Mouse (Mus musculus): ENCODE measurements around the gene Otos. TPM values are rescaled to one million over a fixed set of nuclear protein-coding genes. Genes with fewer than 3 reads are reported as not detected.

Otos gene
- polyA plus RNA-seq, 1 experiment from 2014 or later, result 0.17 TPM

DNA sequence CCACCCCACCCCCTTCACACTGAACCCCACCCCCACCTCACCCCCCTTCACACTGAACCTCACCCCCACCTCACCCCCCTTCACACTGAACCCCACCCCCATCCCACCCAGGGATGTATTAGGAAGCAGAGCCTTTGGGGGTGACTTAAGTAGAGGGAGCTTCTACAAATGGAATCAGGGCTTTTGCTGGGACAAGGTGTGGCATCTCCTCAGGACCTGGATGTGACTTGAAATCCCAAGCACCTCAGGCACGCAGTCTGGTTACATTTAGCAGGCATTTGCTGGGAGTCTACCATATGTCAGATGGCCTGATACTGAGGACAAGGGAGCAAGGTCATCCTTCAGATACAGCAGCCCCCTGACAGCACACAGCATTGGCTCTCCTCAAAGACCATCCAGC is 14.1 kb downstream of the Otos start:
- Histone ChIP-seq H3K4me1 (no peaks in the 10 kb centered on the region), H3K9me3 (no peaks in the 10 kb centered on the region), H3K36me3 (peaks cover 35% of the 10 kb centered on the region), H3K4me3 (no peak overlapping the region), H3K9ac (no peak overlapping the region), H3K27me3 (no peaks in the 10 kb centered on the region), H3K4me2 (replicated peaks) (no peak overlapping the region), H3K27ac (peak overlapping the region; percentile 26; the same call in 1 of the 2 replicates)
- ATAC-seq (ENCODE audit: insufficient number of reproducible peaks, insufficient read depth, low FRiP score, low TSS enrichment), result no peak
- 63% methylated on average over 1 of the region's 1 CpGs for WGBS

DNA sequence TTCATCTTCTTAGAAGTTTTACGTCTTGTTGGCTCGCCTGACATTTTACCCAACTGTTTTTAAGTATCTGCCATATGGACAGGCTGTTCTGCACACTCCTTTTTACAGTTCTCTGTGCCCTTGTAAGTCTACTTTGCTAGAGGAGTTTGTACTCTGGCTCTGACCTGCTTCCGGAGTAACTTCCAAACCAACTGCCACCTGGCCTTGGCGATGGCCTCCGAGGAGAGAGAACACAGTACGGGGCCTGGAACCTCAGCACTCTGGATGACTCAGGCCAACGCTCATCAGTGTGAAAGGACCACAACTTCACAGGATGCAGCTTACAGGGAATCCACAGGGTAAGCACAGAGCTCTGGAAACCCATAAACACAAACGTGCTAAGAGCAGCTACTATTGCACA is 14.9 kb downstream of the Otos start:
- H3K27ac ChIP-seq, result no peak overlapping the region
- no peak overlapping the region for H3K4me2 ChIP-seq (replicated peaks)
- H3K4me3 ChIP-seq, result no peak overlapping the region
- H3K27me3 ChIP-seq, result no peaks in the 10 kb centered on the region
- no peaks in the 10 kb centered on the region for H3K4me1 ChIP-seq
- WGBS, result 84% methylated on average over 8 of the region's 8 CpGs
- H3K9me3 ChIP-seq, result no peaks in the 10 kb centered on the region
- no peak overlapping the region for H3K9ac ChIP-seq
- peaks cover 30% of the 10 kb centered on the region for H3K36me3 ChIP-seq
- ATAC-seq (ENCODE audit: insufficient number of reproducible peaks, insufficient read depth, low FRiP score, low TSS enrichment), result no peak

DNA sequence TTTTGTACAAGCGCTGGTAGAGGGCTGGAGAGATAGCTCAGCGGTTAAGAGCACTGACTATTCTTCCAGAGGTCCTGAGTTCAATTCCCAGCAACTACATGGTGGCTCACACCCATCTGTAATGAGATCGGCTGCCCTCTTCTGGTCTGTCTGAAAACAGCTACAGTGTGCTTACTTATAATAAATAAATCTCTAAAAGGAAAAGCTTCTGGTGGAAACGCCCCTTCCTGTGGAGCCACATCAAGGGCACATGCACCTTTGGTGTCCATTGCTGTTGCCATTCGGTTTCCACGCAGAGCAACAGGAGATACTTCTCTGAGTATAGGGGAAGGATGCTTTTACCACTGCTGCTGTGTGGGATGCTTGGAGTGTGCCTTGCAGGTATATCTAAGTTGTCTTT is 15.7 kb downstream of the Otos start:
- no peaks in the 10 kb centered on the region for H3K9me3 ChIP-seq
- no peaks in the 10 kb centered on the region for H3K4me1 ChIP-seq
- H3K9ac ChIP-seq, result no peak overlapping the region
- H3K36me3 ChIP-seq, result peaks cover 22% of the 10 kb centered on the region
- no peak overlapping the region for H3K4me3 ChIP-seq
- no peak for ATAC-seq (ENCODE audit: insufficient number of reproducible peaks, insufficient read depth, low FRiP score, low TSS enrichment)
- H3K27me3 ChIP-seq, result peaks cover 4% of the 10 kb centered on the region; the same call in 1 of the 2 replicates
- H3K27ac ChIP-seq, result no peak overlapping the region
- WGBS, result 70% methylated on average over 6 of the region's 6 CpGs
- H3K4me2 ChIP-seq (replicated peaks), result no peak overlapping the region

DNA sequence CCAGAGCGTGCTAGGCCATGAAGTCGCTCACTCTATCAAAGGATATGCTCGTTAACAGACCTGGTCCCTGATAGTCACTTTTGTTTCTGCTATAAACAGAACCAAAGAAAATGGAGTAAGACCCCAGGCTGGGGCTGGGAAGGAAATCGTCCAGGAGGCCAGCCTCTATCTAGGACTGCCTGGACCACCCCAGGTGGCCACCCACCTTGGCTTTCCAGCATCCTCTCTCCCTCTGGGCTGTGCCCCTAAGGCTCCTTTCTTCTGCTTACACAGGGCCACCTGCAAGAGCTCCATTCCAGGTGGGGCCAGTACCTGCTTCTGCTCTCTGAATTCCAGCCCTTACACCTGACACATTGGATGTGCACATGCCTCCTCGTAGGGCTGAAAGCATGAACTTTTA is 16.4 kb downstream of the Otos start:
- Histone ChIP-seq H3K9ac (no peak overlapping the region), H3K27ac (no peak overlapping the region), H3K4me1 (no peaks in the 10 kb centered on the region), H3K9me3 (no peaks in the 10 kb centered on the region), H3K4me3 (no peak overlapping the region), H3K27me3 (peaks cover 6% of the 10 kb centered on the region; the same call in 1 of the 2 replicates), H3K36me3 (peaks cover 15% of the 10 kb centered on the region), H3K4me2 (replicated peaks) (no peak overlapping the region)
- 73% methylated on average over 5 of the region's 5 CpGs for WGBS
- ATAC-seq (ENCODE audit: insufficient number of reproducible peaks, insufficient read depth, low FRiP score, low TSS enrichment), result no peak

DNA sequence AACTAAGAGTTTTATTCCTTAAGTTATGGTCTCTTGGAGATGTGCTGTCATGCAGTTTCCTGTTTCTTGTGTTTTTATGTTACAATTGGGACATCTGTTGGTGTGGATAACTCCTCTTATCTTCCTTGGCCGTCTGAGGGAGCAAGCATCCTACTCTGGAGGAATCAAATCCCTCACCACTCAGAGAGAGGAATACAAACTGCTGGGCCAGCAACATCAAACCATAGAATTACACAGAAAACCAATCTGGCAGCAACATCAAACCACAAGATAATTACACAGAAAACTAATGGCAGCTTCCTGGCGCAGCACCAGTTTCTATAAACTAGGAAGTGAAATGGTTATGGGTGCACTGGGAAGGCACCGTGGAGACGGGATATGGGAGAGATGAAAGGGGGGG is 20.4 kb downstream of the Otos start:
- H3K4me3 ChIP-seq, result no peak overlapping the region
- no peaks in the 10 kb centered on the region for H3K4me1 ChIP-seq
- no peak overlapping the region for H3K27ac ChIP-seq
- peaks cover 6% of the 10 kb centered on the region; the same call in 1 of the 2 replicates for H3K27me3 ChIP-seq
- ATAC-seq (ENCODE audit: insufficient number of reproducible peaks, insufficient read depth, low FRiP score, low TSS enrichment), result no peak
- H3K9me3 ChIP-seq, result no peaks in the 10 kb centered on the region
- no peak overlapping the region for H3K9ac ChIP-seq
- 70% methylated on average over 4 of the region's 4 CpGs for WGBS
- H3K4me2 ChIP-seq (replicated peaks), result no peak overlapping the region
- no peaks in the 10 kb centered on the region for H3K36me3 ChIP-seq

DNA sequence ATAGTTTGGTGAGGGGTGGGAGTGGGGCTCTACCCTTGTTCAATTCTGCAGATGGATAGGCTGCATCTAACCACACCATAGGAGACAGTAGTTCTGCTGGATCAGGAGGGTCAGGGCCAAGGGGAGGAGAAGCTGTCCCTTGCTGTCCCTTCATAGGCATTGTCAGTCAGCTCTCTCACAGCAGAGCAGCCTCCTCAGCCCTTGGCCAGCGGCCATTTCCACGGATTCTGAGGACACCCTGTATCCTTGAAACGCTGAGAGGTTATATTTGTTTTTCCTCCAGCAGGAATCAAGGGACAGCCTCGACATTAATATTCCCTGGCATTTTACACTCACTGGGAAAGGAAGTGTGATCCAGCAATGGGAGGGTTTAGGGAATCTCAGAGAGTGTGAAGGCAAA is 30.3 kb downstream of the Otos start:
- WGBS, result 65% methylated on average over 4 of the region's 4 CpGs
- no peak overlapping the region for H3K4me3 ChIP-seq
- no peaks in the 10 kb centered on the region for H3K36me3 ChIP-seq
- H3K27me3 ChIP-seq, result no peaks in the 10 kb centered on the region; the same call in 1 of the 2 replicates
- no peak overlapping the region for H3K4me2 ChIP-seq (replicated peaks)
- ATAC-seq (ENCODE audit: insufficient number of reproducible peaks, insufficient read depth, low FRiP score, low TSS enrichment), result no peak
- H3K9ac ChIP-seq, result no peak overlapping the region
- no peak overlapping the region for H3K27ac ChIP-seq
- no peaks in the 10 kb centered on the region for H3K9me3 ChIP-seq
- H3K4me1 ChIP-seq, result no peaks in the 10 kb centered on the region

DNA sequence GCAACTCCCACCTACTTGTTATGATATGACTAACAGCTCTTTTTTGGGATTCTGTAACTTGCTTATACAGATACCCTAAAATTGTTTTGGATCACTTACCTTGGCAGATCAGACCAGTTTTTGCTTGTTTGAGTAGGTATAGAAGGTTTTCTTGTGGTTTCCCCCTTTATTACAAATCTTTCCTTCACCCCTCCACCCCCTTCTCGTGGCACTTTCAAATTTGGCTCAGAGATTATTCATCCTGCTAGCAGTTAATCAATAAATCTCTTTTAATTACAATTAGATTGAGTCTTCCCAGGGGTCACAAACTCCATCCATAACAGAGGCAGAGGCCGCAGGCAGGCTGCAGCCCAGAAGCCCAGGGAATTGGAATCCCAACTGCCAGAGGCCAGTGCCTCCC is 31.2 kb downstream of the Otos start, which contains the start of gene Olfr12:
Gene Olfr12 (plus strand): TSS at position 301 of the 400 bp plus-strand sequence.
- Histone ChIP-seq H3K27me3 (no peaks in the 10 kb centered on the region; the same call in 1 of the 2 replicates), H3K4me1 (no peaks in the 10 kb centered on the region), H3K36me3 (no peaks in the 10 kb centered on the region), H3K27ac (no peak within 1 kb of the TSS), H3K4me3 (no peak within 1 kb of the TSS), H3K4me2 (replicated peaks) (no peak within 1 kb of the TSS), H3K9ac (no peak within 1 kb of the TSS), H3K9me3 (no peaks in the 10 kb centered on the region)
- no peak for ATAC-seq (ENCODE audit: insufficient number of reproducible peaks, insufficient read depth, low FRiP score, low TSS enrichment)
- 65% methylated on average over 2 of the region's 2 CpGs for WGBS

DNA sequence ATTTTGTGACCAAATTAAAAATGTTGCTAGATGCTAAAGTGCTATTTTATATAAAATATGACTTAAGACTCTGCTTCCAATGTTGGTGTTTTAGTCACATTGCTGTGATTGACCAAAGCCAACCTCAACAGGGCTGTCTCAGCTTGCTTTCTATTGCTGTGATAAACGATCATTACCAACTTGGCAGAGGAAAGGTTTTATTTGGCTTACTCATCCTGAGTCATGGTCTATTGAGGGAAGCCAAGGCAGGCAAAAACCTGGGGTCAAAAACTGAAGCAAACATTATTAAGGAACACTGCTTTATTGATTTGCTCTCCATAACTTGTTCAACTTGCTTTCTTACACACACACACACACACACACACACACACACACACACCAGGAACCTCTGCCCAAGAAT is 32.6 kb downstream of the Otos start:
- no peak overlapping the region for H3K9ac ChIP-seq
- no peak for ATAC-seq (ENCODE audit: insufficient number of reproducible peaks, insufficient read depth, low FRiP score, low TSS enrichment)
- no peaks in the 10 kb centered on the region for H3K9me3 ChIP-seq
- no peak overlapping the region for H3K4me2 ChIP-seq (replicated peaks)
- H3K36me3 ChIP-seq, result no peaks in the 10 kb centered on the region
- H3K27me3 ChIP-seq, result no peaks in the 10 kb centered on the region; the same call in 1 of the 2 replicates
- 80% methylated on average over 1 of the region's 1 CpGs for WGBS
- H3K4me3 ChIP-seq, result no peak overlapping the region
- no peaks in the 10 kb centered on the region for H3K4me1 ChIP-seq
- no peak overlapping the region for H3K27ac ChIP-seq

DNA sequence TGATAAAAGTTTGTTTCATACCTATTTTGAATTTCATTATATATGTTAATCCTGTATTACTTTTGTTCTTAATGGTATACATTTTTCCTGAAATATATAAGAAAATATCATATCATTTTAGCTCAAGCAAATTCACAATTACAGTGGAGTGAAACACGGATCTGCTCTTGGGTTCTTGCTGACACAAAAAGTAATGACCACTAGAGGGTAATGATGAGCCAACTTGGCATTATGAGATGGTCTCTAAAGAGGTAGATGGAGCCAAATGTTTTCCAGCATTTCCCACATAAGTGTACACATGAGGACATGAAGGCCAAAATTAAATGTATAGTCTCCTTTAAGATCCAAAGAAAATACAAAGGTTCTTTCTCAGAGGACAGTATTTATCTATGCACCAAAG is 34.1 kb downstream of the Otos start:
- no peak overlapping the region for H3K4me3 ChIP-seq
- ATAC-seq (ENCODE audit: insufficient number of reproducible peaks, insufficient read depth, low FRiP score, low TSS enrichment), result no peak
- WGBS, result 7% methylated on average over 1 of the region's 1 CpGs

DNA sequence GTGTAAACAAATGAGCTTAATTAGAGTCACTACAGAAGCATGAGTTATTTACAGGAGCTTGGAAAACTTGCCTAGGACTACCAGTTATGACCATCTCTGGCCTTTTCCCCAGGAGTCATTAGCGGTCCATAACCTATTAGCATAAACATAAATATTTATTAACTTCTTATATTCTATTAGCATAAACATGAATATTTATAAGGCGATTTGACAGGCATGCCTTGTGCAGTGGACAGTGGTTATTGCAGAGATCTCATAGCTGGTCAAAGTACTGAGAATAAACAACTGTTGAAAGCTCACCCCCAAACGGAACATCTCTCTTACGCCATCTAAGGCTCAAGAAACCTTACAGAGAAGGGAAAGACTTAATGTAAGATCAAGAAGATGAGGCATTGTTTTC is 35.5 kb downstream of the Otos start:
- H3K9ac ChIP-seq, result no peak overlapping the region
- H3K9me3 ChIP-seq, result no peaks in the 10 kb centered on the region
- ATAC-seq (ENCODE audit: insufficient number of reproducible peaks, insufficient read depth, low FRiP score, low TSS enrichment), result no peak
- H3K4me1 ChIP-seq, result no peaks in the 10 kb centered on the region
- H3K27ac ChIP-seq, result no peak overlapping the region
- 49% methylated on average over 4 of the region's 4 CpGs for WGBS
- no peak overlapping the region for H3K4me3 ChIP-seq
- H3K27me3 ChIP-seq, result peaks cover 9% of the 10 kb centered on the region; the same call in 1 of the 2 replicates
- H3K4me2 ChIP-seq (replicated peaks), result no peak overlapping the region
- no peaks in the 10 kb centered on the region for H3K36me3 ChIP-seq

More for the DNA sequence above, 34.1 kb downstream of the Otos start:
- H3K4me2 ChIP-seq (replicated peaks), result no peak overlapping the region
- no peak overlapping the region for H3K27ac ChIP-seq
- H3K9me3 ChIP-seq, result no peaks in the 10 kb centered on the region
- no peaks in the 10 kb centered on the region for H3K4me1 ChIP-seq
- H3K9ac ChIP-seq, result no peak overlapping the region
- H3K27me3 ChIP-seq, result 0 out of 2 replicates have a peak, but pooled peaks cover 2% of the 10 kb centered on the region
- H3K36me3 ChIP-seq, result no peaks in the 10 kb centered on the region

DNA sequence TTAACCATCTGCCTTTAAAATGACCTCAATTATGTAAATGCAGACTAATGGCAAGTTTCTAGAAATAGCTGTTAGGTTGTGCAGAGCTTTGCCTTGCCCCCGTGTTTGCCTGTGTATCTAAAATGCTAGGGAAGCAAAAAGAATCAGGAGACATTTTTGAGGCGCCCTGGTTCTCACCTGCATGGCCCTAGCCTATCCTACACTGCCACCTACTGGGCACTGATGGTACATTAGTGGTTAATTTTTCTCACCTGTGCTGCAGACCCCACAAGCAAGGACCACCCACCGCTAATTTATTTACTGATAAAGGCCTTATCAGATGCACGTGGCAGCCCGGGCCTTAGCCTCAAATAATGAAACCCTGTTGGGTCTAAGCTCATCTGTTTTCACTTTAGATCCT is 37.6 kb downstream of the Otos start:
- 9% methylated on average over 5 of the region's 5 CpGs for WGBS
- Histone ChIP-seq H3K4me2 (replicated peaks) (no peak overlapping the region), H3K27me3 (peaks cover 9% of the 10 kb centered on the region; the same call in 1 of the 2 replicates), H3K36me3 (no peaks in the 10 kb centered on the region), H3K9ac (no peak overlapping the region), H3K4me1 (no peaks in the 10 kb centered on the region), H3K9me3 (no peaks in the 10 kb centered on the region), H3K4me3 (no peak overlapping the region), H3K27ac (no peak overlapping the region)
- ATAC-seq (ENCODE audit: insufficient number of reproducible peaks, insufficient read depth, low FRiP score, low TSS enrichment), result no peak

DNA sequence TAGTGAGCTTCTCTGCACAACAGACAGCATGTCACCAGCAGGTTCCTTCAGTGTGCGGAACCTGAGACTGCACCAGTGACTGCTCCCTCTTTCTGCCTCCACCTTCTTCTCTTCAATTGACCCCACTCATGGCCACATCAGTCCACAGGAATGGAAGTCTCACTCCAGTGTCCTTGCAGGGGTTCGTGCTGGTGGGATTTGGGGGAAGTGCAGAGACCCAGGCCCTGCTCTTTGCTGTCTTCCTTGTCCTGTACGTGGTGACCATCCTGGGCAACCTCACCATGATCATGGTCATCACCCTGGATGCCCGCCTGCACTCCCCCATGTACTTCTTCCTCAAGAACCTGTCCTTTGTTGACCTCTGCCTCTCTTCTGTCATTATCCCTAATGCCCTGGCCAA is 40.9 kb downstream of the Otos start:
- no peaks in the 10 kb centered on the region for H3K36me3 ChIP-seq
- H3K27ac ChIP-seq, result no peak overlapping the region
- no peak overlapping the region for H3K4me3 ChIP-seq
- no peak overlapping the region for H3K9ac ChIP-seq
- no peaks in the 10 kb centered on the region for H3K4me1 ChIP-seq
- no peak for ATAC-seq (ENCODE audit: insufficient number of reproducible peaks, insufficient read depth, low FRiP score, low TSS enrichment)
- H3K4me2 ChIP-seq (replicated peaks), result no peak overlapping the region
- H3K27me3 ChIP-seq, result peaks cover 9% of the 10 kb centered on the region
- no peaks in the 10 kb centered on the region for H3K9me3 ChIP-seq
- WGBS, result 69% methylated on average over 4 of the region's 4 CpGs

DNA sequence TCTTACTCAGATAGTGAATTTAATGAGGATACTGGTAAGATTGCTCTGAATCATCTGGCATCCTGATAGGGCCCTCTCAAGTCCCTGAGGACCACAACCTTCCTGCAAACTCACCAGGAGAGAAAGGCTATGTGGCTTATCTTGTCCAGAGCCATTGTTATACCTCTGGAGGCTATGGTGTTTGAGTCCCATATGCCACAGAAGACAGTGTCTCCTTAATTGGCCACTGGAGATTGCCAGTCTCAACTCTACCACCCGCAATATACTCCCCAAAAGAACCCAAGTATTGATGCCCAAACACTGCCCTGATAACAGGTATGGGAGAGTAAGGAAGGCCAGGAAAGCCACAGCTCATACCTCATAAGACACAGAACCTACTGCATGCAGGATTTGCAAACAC is 43.2 kb downstream of the Otos start, which contains the start of gene Olfr1410:
Gene Olfr1410 (plus strand): TSS at position 301 of the 400 bp plus-strand sequence.
- H3K9ac ChIP-seq, result no peak within 1 kb of the TSS
- no peak within 1 kb of the TSS for H3K27ac ChIP-seq
- H3K4me3 ChIP-seq, result no peak within 1 kb of the TSS
- ATAC-seq (ENCODE audit: insufficient number of reproducible peaks, insufficient read depth, low FRiP score, low TSS enrichment), result no peak
- H3K9me3 ChIP-seq, result no peaks in the 10 kb centered on the region
- 89% methylated on average over 1 of the region's 1 CpGs for WGBS
- no peak within 1 kb of the TSS for H3K4me2 ChIP-seq (replicated peaks)
- no peaks in the 10 kb centered on the region for H3K4me1 ChIP-seq
- H3K36me3 ChIP-seq, result no peaks in the 10 kb centered on the region
- peaks cover 9% of the 10 kb centered on the region for H3K27me3 ChIP-seq
